7 mouse cellular contexts compared by ENCODE assay signal in the genomic region with DNA sequence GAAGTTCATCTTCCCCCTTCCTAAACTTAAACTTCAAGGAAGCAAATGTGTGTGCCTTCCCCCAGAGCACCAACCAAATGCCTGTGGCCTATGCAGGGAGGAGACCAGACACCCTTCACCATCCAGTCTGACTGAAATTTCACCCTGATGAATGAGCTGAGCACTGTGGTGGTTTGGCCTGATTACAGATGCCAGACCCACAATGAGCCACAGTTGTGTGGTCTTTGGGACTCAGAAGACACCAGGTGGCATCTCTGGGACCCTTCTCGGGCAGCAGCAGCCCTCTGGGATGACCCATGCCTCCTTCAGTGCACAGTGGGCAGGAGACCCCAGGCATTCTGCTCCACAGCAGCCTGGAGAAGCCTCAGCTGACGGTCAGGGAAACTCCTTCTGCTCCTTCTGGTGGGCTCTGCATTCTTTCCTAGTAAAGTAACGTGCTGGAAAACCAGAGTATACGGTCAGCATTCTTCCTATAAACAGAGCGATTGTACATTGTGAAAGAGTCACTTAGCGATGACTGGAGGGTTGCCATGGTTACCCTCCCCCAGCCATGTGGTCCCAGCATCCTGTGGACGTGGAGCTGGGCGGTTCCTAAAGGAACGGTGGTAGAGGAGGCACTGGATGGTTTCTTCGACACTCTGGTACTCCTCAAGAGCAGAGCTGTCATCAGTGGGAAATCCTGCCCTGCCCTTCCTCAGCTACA. TPM values are rescaled to one million over a fixed set of nuclear protein-coding genes. Genes with fewer than 3 reads are reported as not detected.
DNase-seq lines count a peak whose midpoint lies in the region; ATAC-seq and TF ChIP-seq lines count a peak whose summit lies in the region.

No protein-coding gene starts in this region.

- H3K36me3 ChIP-seq in heart, postnatal 0 days (replicated peaks; ENCODE audit: control insufficient read depth, insufficient read depth, low read length), result no peaks in the 10 kb centered on the region
- H3K36me3 ChIP-seq in kidney, adult 2 months (ENCODE audit: control insufficient read depth, insufficient read depth, low read length), result no peaks in the 10 kb centered on the region

- peak; percentile 85 for ATAC-seq in heart, postnatal 0 days (ENCODE audit: insufficient read depth, low read depth)

- no peak overlapping the region for H3K4me3 ChIP-seq in heart, postnatal 0 days (ENCODE audit: low read depth, low read length)
- H3K4me3 ChIP-seq in kidney, adult 2 months (ENCODE audit: insufficient read depth, low read depth, low read length), result no peak overlapping the region

- intact Hi-C loops in left cerebral cortex, postnatal 36 days (cut with DNase I), result no loop called here

- DNase-seq in NIH3T3 (ENCODE audit: low read depth), result peak; percentile 95
- DNase-seq in embryo, embryonic 10 days (ENCODE audit: low spot score), result peak; percentile 63
- peak; percentile 68 for DNase-seq in heart, postnatal 0 days (ENCODE audit: low spot score)
- peak; percentile 33 to 41 for DNase-seq in left cerebral cortex, postnatal 36 days (ENCODE audit: low spot score in 2 of 2)
- peak; percentile 65 to 69 for DNase-seq in right cerebral cortex, adult 2 months (ENCODE audit: low spot score in 2 of 2)
- DNase-seq in spleen, adult 18-20 months, result no peak
- DNase-seq in kidney, adult 2 months, result no peak

- no peak for TF ChIP-seq CTCF in heart, postnatal 0 days (IDR thresholded peaks at IDR 0.05; ENCODE audit: low read depth)
- no peak for TF ChIP-seq CTCF in kidney, adult 2 months (conservative IDR thresholded peaks at IDR 0.05; ENCODE audit: insufficient read depth, insufficient read length, low read depth, low read length)

- H3K4me2 ChIP-seq in heart, postnatal 0 days (ENCODE audit: low read depth, low read length), result no peak overlapping the region

- H3K9ac ChIP-seq in heart, postnatal 0 days (replicated peaks; ENCODE audit: low read depth, low read length), result no peak overlapping the region

- H3K27ac ChIP-seq in heart, postnatal 0 days (ENCODE audit: low read depth), result peak overlapping the region; percentile 83
- H3K27ac ChIP-seq in kidney, adult 2 months (ENCODE audit: insufficient read depth, low read depth, low read length), result no peak overlapping the region

- H3K27me3 ChIP-seq in heart, postnatal 0 days (ENCODE audit: control insufficient read depth, insufficient read depth, low read length), result no peaks in the 10 kb centered on the region
- no peaks in the 10 kb centered on the region for H3K27me3 ChIP-seq in kidney, adult 2 months (replicated peaks; ENCODE audit: control insufficient read depth, insufficient read depth, low read length)

- H3K4me1 ChIP-seq in heart, postnatal 0 days (ENCODE audit: control insufficient read depth, insufficient read depth), result peaks cover 9% of the 10 kb centered on the region; the same call in 1 of the 2 replicates
- H3K4me1 ChIP-seq in kidney, adult 2 months (ENCODE audit: control insufficient read depth, insufficient read depth, low read length), result no peaks in the 10 kb centered on the region

- 21% methylated on average over 10 of the region's 10 CpGs for WGBS in heart, postnatal 0 days
- 46% methylated on average over 10 of the region's 10 CpGs for WGBS in kidney, adult 2 months

- TF ChIP-seq POLR2A in kidney, adult 2 months (IDR thresholded peaks at IDR 0.05; ENCODE audit: low read depth, low read length), result no peak

- no peak for TF ChIP-seq EP300 in heart, postnatal 0 days (IDR thresholded peaks at IDR 0.05; ENCODE audit: low read depth)

- no peaks in the 10 kb centered on the region for H3K9me3 ChIP-seq in heart, postnatal 0 days (replicated peaks; ENCODE audit: control insufficient read depth, low read length)

RNA-seq across cellular contexts. Expression of gene Col5a1, which starts 50.3 kb away (rescaled TPM):
- total RNA-seq in heart, postnatal 0 days (2014; rRNA removed; ENCODE audit: low replicate concordance), result 97.4 and 129 TPM in 2 replicates
- polyA plus RNA-seq in heart, postnatal 0 days (2015; fragmentation: Nextera tagmentation; extraction: Ambion mirVana), result 40.6 and 41.9 TPM in 2 replicates
- total RNA-seq in left cerebral cortex, postnatal 36 days (2021), result 1 to 10 TPM; 7.0 to 8.9 TPM
- 7.5 and 8.1 TPM in 2 replicates for polyA plus RNA-seq in kidney, adult 2 months (2012; rRNA removed)

Comparison
In these comparisons a context has a peak if more than half of its experiments do, and no peak if none do; other contexts are left out.
1. DNase-seq: peak in NIH3T3 (single experiment), embryo, embryonic 10 days (single experiment), heart, postnatal 0 days (single experiment), left cerebral cortex, postnatal 36 days (2 of 2) and right cerebral cortex, adult 2 months (2 of 2); none in spleen, adult 18-20 months (0 of 2) and kidney, adult 2 months (single experiment).